ENCODE assay signal across 7 mouse cellular contexts in the genomic region with DNA sequence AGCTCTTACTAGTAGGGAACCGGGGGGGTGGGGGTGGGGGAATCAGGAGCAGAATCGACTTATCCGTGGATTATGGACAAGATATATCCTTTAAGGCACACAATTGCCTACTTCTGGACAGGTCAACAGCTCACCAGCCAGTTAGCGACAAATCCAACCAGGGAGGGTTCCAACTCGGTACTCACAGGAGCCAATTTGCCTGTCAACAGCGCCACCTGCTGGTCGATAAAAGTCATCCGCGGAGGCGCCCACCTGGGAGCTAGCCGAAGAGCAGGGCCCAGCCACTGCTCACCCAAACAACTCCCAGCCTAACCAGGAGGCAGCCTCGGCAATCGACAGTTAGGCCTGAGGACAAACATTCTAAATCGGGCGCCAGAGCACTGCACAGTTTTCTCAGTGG. TPM values are rescaled to one million over a fixed set of nuclear protein-coding genes. Genes with fewer than 3 reads are reported as not detected.
DNase-seq lines count a peak whose midpoint lies in the region; ATAC-seq lines count a peak whose summit lies in the region.

A gene (minus strand): TSS at position 327 of the 400 bp plus-strand sequence.

- no peak within 1 kb of the TSS for H3K4me2 ChIP-seq in intestine, embryonic 15.5 days (replicated peaks)
- H3K4me2 ChIP-seq in midbrain, embryonic 13.5 days (replicated peaks) = no peak within 1 kb of the TSS

- H3K4me3 ChIP-seq in intestine, embryonic 15.5 days (replicated peaks) = no peak within 1 kb of the TSS
- no peak within 1 kb of the TSS for H3K4me3 ChIP-seq in midbrain, embryonic 13.5 days (replicated peaks)

- no peaks in the 10 kb centered on the region for H3K4me1 ChIP-seq in intestine, embryonic 15.5 days (replicated peaks)
- H3K4me1 ChIP-seq in midbrain, embryonic 13.5 days (replicated peaks) = peaks cover 18% of the 10 kb centered on the region

- intact Hi-C loops in left cerebral cortex, postnatal 10 days (cut with DNase I) = loop anchor here (1.0 to 5.0 kb wide), 4 partner anchors 132 to 358 kb away; no protein-coding TSS in a partner anchor

- H3K9me3 ChIP-seq in intestine, embryonic 15.5 days = no peaks in the 10 kb centered on the region
- H3K9me3 ChIP-seq in midbrain, embryonic 13.5 days = no peaks in the 10 kb centered on the region

- 3% methylated on average over 15 of the region's 15 CpGs for WGBS in intestine, embryonic 15.5 days
- 6% methylated on average over 15 of the region's 15 CpGs for WGBS in midbrain, embryonic 13.5 days

- no peak within 1 kb of the TSS for H3K27ac ChIP-seq in intestine, embryonic 15.5 days
- H3K27ac ChIP-seq in midbrain, embryonic 13.5 days = no peak within 1 kb of the TSS

- no peaks in the 10 kb centered on the region for H3K36me3 ChIP-seq in intestine, embryonic 15.5 days
- no peaks in the 10 kb centered on the region for H3K36me3 ChIP-seq in midbrain, embryonic 13.5 days

- DNase-seq in adrenal gland, adult 18-20 months (ENCODE audit: low spot score in 2 of 2) = peak; percentile 77 to 86
- peak; percentile 91 to 93 for DNase-seq in cerebellum, postnatal 4 days (ENCODE audit: low spot score in 2 of 2)
- peak; percentile 86 for DNase-seq in gastrocnemius, postnatal 10 days
- peak; percentile 84 to 87 for DNase-seq in left cerebral cortex, postnatal 10 days (ENCODE audit: extremely low spot score in 1 of 2, low spot score in 2 of 2)
- peak; percentile 33 to 74 for DNase-seq in spleen, adult 18-20 months

- peak; percentile 67; the same call in 1 of the 2 replicates for ATAC-seq in intestine, embryonic 15.5 days
- peak; percentile 80 for ATAC-seq in midbrain, embryonic 13.5 days

- no peaks in the 10 kb centered on the region; the same call in 1 of the 2 replicates for H3K27me3 ChIP-seq in intestine, embryonic 15.5 days (replicated peaks)
- no peaks in the 10 kb centered on the region for H3K27me3 ChIP-seq in midbrain, embryonic 13.5 days

- H3K9ac ChIP-seq in intestine, embryonic 15.5 days = no peak within 1 kb of the TSS
- no peak within 1 kb of the TSS for H3K9ac ChIP-seq in midbrain, embryonic 13.5 days (replicated peaks)

RNA-seq across cellular contexts. Expression of the gene that starts here (rescaled TPM):
- total RNA-seq in adrenal gland, adult 18-20 months (2021) = not detected
- total RNA-seq in gastrocnemius, postnatal 10 days (2021) = not detected
- polyA plus RNA-seq in intestine, embryonic 15.5 days (2015; fragmentation: Nextera tagmentation; extraction: Ambion mirVana) = not detected in 2 replicates
- not detected for total RNA-seq in left cerebral cortex, postnatal 10 days (2021)
- polyA plus RNA-seq in midbrain, embryonic 13.5 days (2015; fragmentation: Nextera tagmentation; extraction: Ambion mirVana) = not detected in 2 replicates

Comparison
In these comparisons a context has a peak if more than half of its experiments do, and no peak if none do; other contexts are left out.
1. Peak in DNase-seq in adrenal gland, adult 18-20 months; RNA of the gene not detected or under 1 TPM.
2. Peak in DNase-seq in gastrocnemius, postnatal 10 days; RNA of the gene not detected or under 1 TPM.
3. Peak in ATAC-seq in intestine, embryonic 15.5 days; RNA of the gene not detected or under 1 TPM.
4. Peak in DNase-seq in left cerebral cortex, postnatal 10 days; RNA of the gene not detected or under 1 TPM.
5. Peak in ATAC-seq in midbrain, embryonic 13.5 days; RNA of the gene not detected or under 1 TPM.